Mouse (Mus musculus) left cerebral cortex, adult 2 months (tissue): ENCODE measurements at regions not wholly inside any gene's neighbourhood (a gene's known extent, or its start where the extent isn't known, plus 50 kb on each side); places are given as distances from the start of the nearest gene placed in this dataset.

Source experiments
- DNase-seq, 2 experiments: peaks; one replicate each; pipeline ENCODE4 v3.0.0; 2021 to 2022; ENCODE audit warnings: low spot score in 2 of 2, mixed read lengths in 1 of 2; ENCODE audit errors: extremely low spot score in 1 of 2
- H3K27ac ChIP-seq: fragments of 200-600 bp; 2 replicates; pipeline ENCODE4 v1.8.1; 2022
- H3K4me3 ChIP-seq: fragments of 200-600 bp; 2 replicates; pipeline ENCODE4 v1.8.1; 2022
- CTCF ChIP-seq: fragments of 200-600 bp; IDR thresholded peaks from 2 replicates; pipeline ENCODE4 v1.8.1; 2022; ENCODE audit warnings: antibody characterized with exemption, mild to moderate bottlenecking, moderate library complexity
- intact Hi-C: fragments of 180-260 bp; cut with DNase I; formaldehyde crosslinking; loops from one replicate; pipeline ENCODE4 v1.15.1; 2025

DNA sequence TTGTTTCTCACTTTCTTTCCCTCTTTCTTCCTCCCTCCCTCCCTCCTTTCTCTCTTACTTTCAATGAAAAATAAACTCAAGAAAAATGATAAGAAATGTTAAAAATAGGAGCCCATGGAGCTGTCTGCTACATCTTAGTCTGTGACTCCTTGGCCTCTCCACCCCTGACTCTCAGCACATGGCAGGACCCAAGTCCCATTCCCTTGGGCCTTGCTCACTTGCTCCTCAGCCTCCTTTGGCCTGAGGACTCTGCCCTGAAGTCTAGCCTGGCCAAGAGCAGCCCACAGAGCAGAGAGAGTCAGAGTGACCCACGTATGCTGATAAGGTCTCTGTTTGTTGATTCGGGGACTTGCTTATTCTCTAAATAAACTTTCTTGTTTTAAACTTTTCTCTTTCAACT, 73.7 kb upstream of the Adra1d start:
- H3K4me3 ChIP-seq: no peak overlapping the region
- no peak overlapping the region for H3K27ac ChIP-seq
- intact Hi-C loops: no loop called here
- DNase-seq: no peak
- TF ChIP-seq CTCF: no peak

DNA sequence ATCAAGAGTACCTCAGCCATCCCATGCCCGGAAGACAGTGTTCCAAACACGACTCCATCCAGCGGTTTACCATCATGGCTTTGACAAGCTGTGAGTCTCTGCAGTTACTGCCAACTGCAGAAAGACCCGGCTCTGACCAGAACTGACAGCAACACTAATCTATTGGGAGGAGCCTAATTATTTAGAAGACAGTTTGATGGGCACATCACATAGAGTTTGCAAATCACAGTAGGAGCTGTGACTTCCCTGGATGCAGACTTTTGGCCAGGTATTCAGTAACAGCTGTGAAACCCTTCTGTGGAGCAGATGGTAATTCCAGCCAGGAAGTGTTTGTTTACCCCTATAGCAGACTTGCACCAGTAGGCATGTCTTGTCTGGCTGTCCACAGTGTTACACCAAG, 55.8 kb upstream of the Adra1d start:
- Histone ChIP-seq H3K27ac (no peak overlapping the region), H3K4me3 (no peak overlapping the region)
- DNase-seq: no peak
- no peak for TF ChIP-seq CTCF
- intact Hi-C loops: no loop called here

DNA sequence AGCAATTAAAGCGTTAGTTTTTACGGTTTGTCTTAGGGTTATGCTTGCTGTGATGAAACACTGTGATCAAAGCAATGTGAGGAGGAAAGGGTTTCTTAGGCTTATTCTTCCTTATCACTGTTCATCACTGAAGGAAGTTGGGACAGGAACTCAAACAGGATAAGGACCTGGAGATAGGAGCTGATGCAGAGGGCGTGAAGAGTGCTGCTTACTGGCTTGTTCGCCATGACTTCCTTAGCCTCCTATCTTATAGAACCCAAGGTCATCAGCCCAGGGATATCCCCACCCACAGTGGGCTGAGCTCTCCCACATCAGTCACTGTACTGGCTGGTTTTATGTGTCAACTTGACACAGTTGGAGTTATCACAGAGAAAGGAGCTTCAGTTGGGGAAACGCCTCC, 50.4 kb upstream of the Adra1d start:
- intact Hi-C loops: no loop called here
- H3K27ac ChIP-seq: no peak overlapping the region
- no peak overlapping the region for H3K4me3 ChIP-seq
- no peak for TF ChIP-seq CTCF
- DNase-seq: no peak
